Comparison of ENCODE assay signal across 8 mouse cellular contexts in the genomic region with DNA sequence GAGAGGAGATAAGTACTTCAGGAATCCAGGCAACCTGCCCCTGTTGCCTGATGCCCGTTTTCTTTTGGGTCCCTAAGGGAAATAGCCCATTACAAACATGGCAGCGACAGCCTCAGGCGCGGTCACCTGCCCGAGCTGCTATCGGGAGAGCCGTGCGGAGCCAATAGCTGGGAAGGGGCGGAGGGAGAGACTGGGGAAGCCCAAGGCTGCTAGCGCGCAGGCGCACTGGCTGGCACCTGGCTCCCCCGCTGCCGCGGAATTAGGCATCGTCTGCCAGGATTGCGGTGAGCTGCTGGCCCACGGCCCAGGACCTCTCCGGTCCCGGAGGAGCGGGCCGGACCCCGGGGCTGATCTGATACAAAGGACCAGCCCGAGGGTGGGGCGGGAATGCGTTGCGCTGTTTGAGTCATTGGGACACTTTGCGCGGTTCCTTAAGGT. TPM values are rescaled to one million over a fixed set of nuclear protein-coding genes. Genes with fewer than 3 reads are reported as not detected.
DNase-seq lines count a peak whose midpoint lies in the region; ATAC-seq and TF ChIP-seq lines count a peak whose summit lies in the region.

No protein-coding gene starts in this region.

- peak; percentile 71; the same call in 1 of the 2 replicates for ATAC-seq in heart, embryonic 13.5 days (ENCODE audit: extremely low read depth, insufficient number of reproducible peaks, low FRiP score, low TSS enrichment)
- ATAC-seq in kidney, postnatal 0 days (replicated peaks; ENCODE audit: low FRiP score, low read depth), result peak; percentile 91
- ATAC-seq in liver, embryonic 11.5 days (replicated peaks; ENCODE audit: low FRiP score), result peak; percentile 89

- peaks cover 27% of the 10 kb centered on the region for H3K27me3 ChIP-seq in erythroblast, embryonic 14.5 days (ENCODE audit: control insufficient read depth)
- H3K27me3 ChIP-seq in heart, embryonic 13.5 days (replicated peaks), result peaks cover 36% of the 10 kb centered on the region
- no peaks in the 10 kb centered on the region for H3K27me3 ChIP-seq in kidney, postnatal 0 days (ENCODE audit: insufficient read depth, low read length)
- no peaks in the 10 kb centered on the region for H3K27me3 ChIP-seq in liver, embryonic 11.5 days (replicated peaks; ENCODE audit: control insufficient read depth, insufficient read depth, low read length)
- H3K27me3 ChIP-seq in splenic B cell, adult 2 months (ENCODE audit: control insufficient read depth, insufficient read depth, low read length, poor library complexity, severe bottlenecking), result no peaks in the 10 kb centered on the region

- peak overlapping the region; percentile 66 for H3K4me3 ChIP-seq in erythroblast, embryonic 14.5 days (replicated peaks)
- peak overlapping the region; percentile 64 for H3K4me3 ChIP-seq in heart, embryonic 13.5 days
- peak overlapping the region; percentile 50 for H3K4me3 ChIP-seq in kidney, postnatal 0 days (replicated peaks; ENCODE audit: low read depth, low read length)
- peak overlapping the region; percentile 70 for H3K4me3 ChIP-seq in liver, embryonic 11.5 days (ENCODE audit: low read depth, low read length)

- no peaks in the 10 kb centered on the region for H3K9me3 ChIP-seq in erythroblast, embryonic 14.5 days (ENCODE audit: control insufficient read depth, low read length)
- no peaks in the 10 kb centered on the region for H3K9me3 ChIP-seq in heart, embryonic 13.5 days
- no peaks in the 10 kb centered on the region for H3K9me3 ChIP-seq in kidney, postnatal 0 days (replicated peaks; ENCODE audit: low read length)
- no peaks in the 10 kb centered on the region for H3K9me3 ChIP-seq in liver, embryonic 11.5 days (ENCODE audit: control insufficient read depth, low read length)

- no peak for TF ChIP-seq CTCF in kidney, postnatal 0 days (IDR thresholded peaks at IDR 0.05; ENCODE audit: low read depth)

- H3K36me3 ChIP-seq in erythroblast, embryonic 14.5 days (ENCODE audit: control insufficient read depth), result no peaks in the 10 kb centered on the region
- H3K36me3 ChIP-seq in heart, embryonic 13.5 days, result no peaks in the 10 kb centered on the region
- no peaks in the 10 kb centered on the region for H3K36me3 ChIP-seq in kidney, postnatal 0 days (ENCODE audit: insufficient read depth, low read length)
- no peaks in the 10 kb centered on the region for H3K36me3 ChIP-seq in liver, embryonic 11.5 days (ENCODE audit: control insufficient read depth, insufficient read depth, low read length)
- H3K36me3 ChIP-seq in splenic B cell, adult 2 months (ENCODE audit: control insufficient read depth, insufficient read depth, low read length, poor library complexity, severe bottlenecking), result no peaks in the 10 kb centered on the region

- no peak overlapping the region for H3K27ac ChIP-seq in heart, embryonic 13.5 days (replicated peaks)
- no peak overlapping the region for H3K27ac ChIP-seq in kidney, postnatal 0 days
- no peak overlapping the region; the same call in none of the 2 replicates for H3K27ac ChIP-seq in liver, embryonic 11.5 days (ENCODE audit: low read depth, low read length)

- peak overlapping the region; percentile 79 for H3K4me2 ChIP-seq in heart, embryonic 13.5 days
- peak overlapping the region; percentile 89 for H3K4me2 ChIP-seq in kidney, postnatal 0 days (ENCODE audit: low read length)
- H3K4me2 ChIP-seq in liver, embryonic 11.5 days, result peak overlapping the region; percentile 99

- peaks cover 30% of the 10 kb centered on the region for H3K4me1 ChIP-seq in erythroblast, embryonic 14.5 days (ENCODE audit: control insufficient read depth)
- peaks cover 18% of the 10 kb centered on the region for H3K4me1 ChIP-seq in heart, embryonic 13.5 days
- H3K4me1 ChIP-seq in kidney, postnatal 0 days (replicated peaks; ENCODE audit: insufficient read depth, low read length), result 0 out of 2 replicates have a peak, but pooled peaks cover 6% of the 10 kb centered on the region
- H3K4me1 ChIP-seq in liver, embryonic 11.5 days (replicated peaks; ENCODE audit: control insufficient read depth, insufficient read depth, low read length), result peaks cover 6% of the 10 kb centered on the region; the same call in 1 of the 2 replicates

- under 1% methylated on average over 29 of the region's 29 CpGs for WGBS in heart, embryonic 13.5 days
- WGBS in kidney, postnatal 0 days, result under 1% methylated on average over 29 of the region's 29 CpGs
- WGBS in liver, embryonic 11.5 days, result under 1% methylated on average over 29 of the region's 29 CpGs

- H3K9ac ChIP-seq in heart, embryonic 13.5 days, result peak overlapping the region; percentile 77
- H3K9ac ChIP-seq in kidney, postnatal 0 days (ENCODE audit: low read depth, low read length), result peak overlapping the region; percentile 57
- peak overlapping the region; percentile 78 for H3K9ac ChIP-seq in liver, embryonic 11.5 days (ENCODE audit: low read depth, low read length)

- peak; percentile 89 for DNase-seq in CD4-positive helper T cell, adult 2 months (ENCODE audit: low read depth, low spot score)
- DNase-seq in brain, embryonic 18.5 days (ENCODE audit: low read depth, low spot score), result peak; percentile 80
- peak; percentile 92 for DNase-seq in kidney, postnatal 0 days (ENCODE audit: low spot score)
- peak; percentile 85 for DNase-seq in liver, embryonic 11.5 days (ENCODE audit: low spot score)
- peak; percentile 84 for DNase-seq in naive thymus-derived CD4-positive, alpha-beta T cell, adult 2 months (ENCODE audit: low read depth)
- DNase-seq in splenic B cell, adult 2 months (ENCODE audit: low read depth, low spot score), result peak; percentile 76

RNA-seq across cellular contexts. Expression of a gene that starts 6.6 kb away (rescaled TPM):
- not detected in 2 replicates for polyA plus RNA-seq in erythroblast, embryonic 14.5 days (2012)
- polyA plus RNA-seq in heart, embryonic 13.5 days (2015; fragmentation: Nextera tagmentation; extraction: Ambion mirVana), result 0.76 and 1.4 TPM in 2 replicates
- 3.5 and 4.0 TPM in 2 replicates for polyA plus RNA-seq in kidney, postnatal 0 days (2015; fragmentation: Nextera tagmentation; extraction: Ambion mirVana)
- polyA plus RNA-seq in liver, embryonic 11.5 days (2014; fragmentation: Nextera tagmentation; extraction: Ambion mirVana), result 0.87 and 1.5 TPM in 2 replicates

RNA-seq across cellular contexts. Expression of a gene that starts 15.8 kb away (rescaled TPM):
- polyA plus RNA-seq in erythroblast, embryonic 14.5 days (2012), result 0.20 and 0.73 TPM in 2 replicates
- polyA plus RNA-seq in heart, embryonic 13.5 days (2015; fragmentation: Nextera tagmentation; extraction: Ambion mirVana), result 4.5 and 5.2 TPM in 2 replicates
- 12.0 and 14.0 TPM in 2 replicates for polyA plus RNA-seq in kidney, postnatal 0 days (2015; fragmentation: Nextera tagmentation; extraction: Ambion mirVana)
- 21.9 and 25.4 TPM in 2 replicates for polyA plus RNA-seq in liver, embryonic 11.5 days (2014; fragmentation: Nextera tagmentation; extraction: Ambion mirVana)

RNA-seq across cellular contexts. Expression of a gene that starts 18.2 kb away (rescaled TPM):
- polyA plus RNA-seq in erythroblast, embryonic 14.5 days (2012), result 15.7 and 17.4 TPM in 2 replicates
- polyA plus RNA-seq in heart, embryonic 13.5 days (2015; fragmentation: Nextera tagmentation; extraction: Ambion mirVana), result 114 and 131 TPM in 2 replicates
- 167 and 173 TPM in 2 replicates for polyA plus RNA-seq in kidney, postnatal 0 days (2015; fragmentation: Nextera tagmentation; extraction: Ambion mirVana)
- 151 and 153 TPM in 2 replicates for polyA plus RNA-seq in liver, embryonic 11.5 days (2014; fragmentation: Nextera tagmentation; extraction: Ambion mirVana)

RNA-seq across cellular contexts. Expression of a gene that starts 28.7 kb away (rescaled TPM):
- polyA plus RNA-seq in erythroblast, embryonic 14.5 days (2012), result 10.4 and 12.7 TPM in 2 replicates
- polyA plus RNA-seq in heart, embryonic 13.5 days (2015; fragmentation: Nextera tagmentation; extraction: Ambion mirVana), result 9.5 and 10.2 TPM in 2 replicates
- polyA plus RNA-seq in kidney, postnatal 0 days (2015; fragmentation: Nextera tagmentation; extraction: Ambion mirVana), result 29.9 and 33.8 TPM in 2 replicates
- polyA plus RNA-seq in liver, embryonic 11.5 days (2014; fragmentation: Nextera tagmentation; extraction: Ambion mirVana), result 15.7 and 16.4 TPM in 2 replicates

RNA-seq across cellular contexts. Expression of a gene that starts 29.8 kb away (rescaled TPM):
- polyA plus RNA-seq in erythroblast, embryonic 14.5 days (2012), result 7.6 and 8.3 TPM in 2 replicates
- 4.3 and 5.6 TPM in 2 replicates for polyA plus RNA-seq in heart, embryonic 13.5 days (2015; fragmentation: Nextera tagmentation; extraction: Ambion mirVana)
- 2.7 and 2.9 TPM in 2 replicates for polyA plus RNA-seq in kidney, postnatal 0 days (2015; fragmentation: Nextera tagmentation; extraction: Ambion mirVana)
- 11.9 and 12.4 TPM in 2 replicates for polyA plus RNA-seq in liver, embryonic 11.5 days (2014; fragmentation: Nextera tagmentation; extraction: Ambion mirVana)
